Mouse (Mus musculus) inflammation-experienced regulatory T-cells, adult 6 months (primary cell): Measurements from ENCODE around the gene Gm20509. TPM values are rescaled to one million over a fixed set of nuclear protein-coding genes. Genes with fewer than 3 reads are reported as not detected.
"Not testable (repeated sequence)": the region's sequence is repeated elsewhere in the genome, so short reads cannot be mapped to it uniquely, and the experiment has no call there.

ENCODE experiments used
- ATAC-seq: one replicate; pipeline ENCODE4 v1.8.0; 2017
- polyA plus RNA-seq, 3 experiments: library from polyadenylated mRNA; unstranded; fragments of 100-300 nt; shearing (Covaris generic); gene quantifications; one replicate each; pipeline ENCODE4 v1.2.1; 2017

Gm20509 gene
- not detected for polyA plus RNA-seq

- ATAC-seq = no peak
These were observed at the start of gene Gm20509 for GRCm38 (mm10) chr9:73102181-73102580. TSS of gene Gm20509 (plus strand) at chr9:73102470.

GRCm38 (mm10) chr9:73055441-73055911 is 46.8 kb upstream of the Gm20509 start:
- ATAC-seq = peak; percentile 69

DNA sequence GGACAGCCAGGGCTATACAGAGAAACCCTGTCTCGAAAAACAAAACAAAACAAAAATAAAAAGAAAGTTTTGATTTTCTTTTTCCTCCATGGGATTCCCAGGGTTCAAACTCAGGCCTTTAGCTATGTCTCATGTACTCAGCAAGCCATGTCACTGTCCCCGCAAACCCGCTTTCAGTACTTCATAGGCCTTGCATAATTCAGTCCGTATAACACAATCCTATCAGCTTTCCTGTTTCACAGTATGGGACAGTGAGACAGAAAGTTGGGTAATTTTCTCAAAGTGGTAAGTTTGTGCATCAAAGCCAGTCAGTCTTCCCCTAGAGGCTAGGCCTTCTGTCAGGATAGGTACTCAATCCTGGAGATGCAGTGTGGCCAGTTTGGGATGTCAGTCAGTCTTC is 43.0 kb upstream of the Gm20509 start:
- ATAC-seq = no peak

DNA sequence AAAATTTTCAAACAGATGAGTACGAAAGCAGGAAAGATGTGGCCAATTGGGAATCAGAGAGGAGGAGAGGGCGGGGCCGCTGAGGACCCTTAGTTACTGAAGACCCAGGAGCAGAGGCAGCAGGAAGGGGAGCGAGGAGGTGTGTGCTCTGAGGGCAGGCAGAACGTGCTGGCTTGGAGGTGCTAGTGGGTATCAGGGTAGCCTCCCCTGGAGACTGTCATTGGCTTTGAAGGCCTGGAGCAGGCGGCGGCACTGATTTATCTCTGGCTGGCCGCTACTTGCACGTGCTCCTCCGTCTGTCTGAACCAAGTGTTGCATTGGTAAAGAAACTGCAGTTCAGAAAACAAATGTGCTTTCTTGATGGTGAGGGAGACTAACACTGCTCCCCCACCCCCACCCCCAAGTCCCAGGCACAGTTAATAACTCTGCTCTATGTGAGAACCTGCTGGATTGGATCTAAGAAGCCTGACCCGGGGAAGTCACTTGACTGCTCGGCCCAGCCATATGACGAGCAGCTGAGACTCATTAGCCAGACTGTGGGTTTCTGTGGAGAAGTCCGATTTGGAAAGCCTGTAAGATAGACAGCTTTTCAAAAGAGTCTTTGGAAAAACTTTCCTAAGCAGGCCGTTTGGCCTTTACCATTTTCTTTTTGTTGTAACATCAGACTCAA is 38.5 kb upstream of the Gm20509 start:
- no peak for ATAC-seq

DNA sequence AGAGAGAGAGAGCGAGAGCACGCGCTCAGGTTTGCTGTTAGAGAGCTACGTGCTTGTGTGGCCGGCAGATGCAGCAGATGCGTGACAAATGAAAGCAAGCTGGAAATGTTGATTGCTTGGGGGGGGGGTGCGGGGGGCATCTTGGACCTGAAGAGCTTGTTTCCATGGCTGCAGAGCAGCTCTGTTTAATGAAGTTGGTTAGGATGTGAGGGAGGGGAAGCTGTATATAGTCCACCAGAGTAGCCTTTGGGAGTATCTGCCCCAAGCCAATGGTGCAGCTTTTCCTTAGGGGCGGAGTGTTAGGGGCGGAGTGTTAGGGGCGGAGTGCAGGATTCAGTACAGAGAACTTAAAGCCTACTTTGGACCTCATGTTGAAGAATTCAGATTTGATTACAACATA is 35.2 kb upstream of the Gm20509 start:
- ATAC-seq = no peak

- no peak for ATAC-seq
These were observed 34.0 kb upstream of the Gm20509 start for GRCm38 (mm10) chr9:73068230-73068679.

DNA sequence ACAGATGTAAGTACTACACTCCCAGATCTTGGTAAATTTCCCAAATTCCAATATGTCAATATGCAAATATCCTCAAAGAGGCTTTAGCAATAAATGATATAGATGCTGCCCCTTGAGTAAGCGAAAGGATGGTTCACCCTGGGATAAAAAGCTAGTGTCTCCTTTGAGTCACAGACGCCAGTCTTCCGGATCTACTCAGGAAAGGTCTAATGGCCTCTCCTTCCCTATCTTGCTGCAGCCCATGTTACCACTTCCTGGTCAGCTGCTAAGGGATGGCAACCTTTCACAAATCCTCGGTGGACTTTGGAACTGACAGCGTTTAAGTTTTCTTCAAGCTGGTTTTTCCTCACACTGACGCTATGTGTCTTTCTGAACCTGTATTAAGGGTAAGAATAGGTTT is 33.6 kb upstream of the Gm20509 start:
- ATAC-seq = no peak

DNA sequence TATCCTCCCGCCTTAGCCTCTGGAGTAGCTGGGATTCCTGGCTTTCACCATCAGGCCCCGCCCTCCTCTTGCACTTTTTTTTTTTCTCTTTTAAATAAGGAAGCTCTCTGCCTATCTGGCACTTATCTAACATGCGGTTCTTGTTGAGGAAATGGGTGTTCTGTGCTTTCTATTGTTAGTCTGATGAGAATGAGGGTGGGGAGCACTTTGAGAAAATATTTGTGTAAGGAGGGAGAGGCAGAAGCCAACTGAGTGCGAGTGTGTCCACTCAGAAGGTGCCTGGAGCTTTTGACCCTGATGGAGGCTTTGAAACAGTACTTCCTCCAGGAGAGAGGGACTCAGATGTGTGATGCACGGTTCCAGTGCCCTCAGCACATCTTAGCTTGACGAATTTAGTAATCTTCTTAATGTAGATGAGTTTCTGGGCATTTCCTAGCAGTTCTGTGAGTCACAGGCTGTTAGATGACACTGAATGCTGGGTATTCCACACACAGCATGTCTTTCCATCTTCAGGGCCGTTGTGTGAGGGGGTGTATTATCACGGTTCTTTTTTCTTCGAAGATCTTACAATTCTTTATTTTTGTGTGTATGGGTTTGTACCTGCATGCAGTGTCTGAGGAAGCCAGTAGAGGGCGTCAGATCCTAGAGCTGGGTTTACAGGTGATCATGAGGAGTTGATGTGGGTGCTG is 31.2 kb upstream of the Gm20509 start:
- ATAC-seq = peak; percentile 42

DNA sequence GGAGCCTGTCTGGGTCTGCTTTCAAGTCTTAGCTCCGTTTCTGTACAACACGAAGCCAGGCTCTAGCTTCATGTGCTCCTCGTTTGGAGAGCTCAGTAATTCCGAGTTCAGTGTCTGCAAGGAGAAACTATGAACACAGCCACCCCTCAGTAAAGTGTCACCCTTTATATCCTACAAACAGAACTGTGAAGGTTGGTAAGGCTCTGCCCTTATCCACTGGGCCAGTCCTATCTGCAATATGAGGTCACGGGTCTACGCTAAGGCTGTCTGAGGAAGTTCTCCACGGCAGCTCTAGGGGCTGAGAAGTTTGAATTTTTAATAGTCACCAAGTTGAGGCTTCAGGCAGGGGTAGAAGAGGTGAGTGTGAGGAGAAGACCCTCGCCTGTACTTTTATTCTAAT is 29.8 kb upstream of the Gm20509 start:
- no peak for ATAC-seq

GRCm38 (mm10) chr9:73073169-73073568 is 29.1 kb upstream of the Gm20509 start:
- peak; percentile 78 for ATAC-seq

GRCm38 (mm10) chr9:73079349-73079748 is 22.9 kb upstream of the Gm20509 start:
- ATAC-seq = not testable (repeated sequence)

- ATAC-seq = no peak
These were observed 22.4 kb upstream of the Gm20509 start for GRCm38 (mm10) chr9:73079801-73080325.

- no peak for ATAC-seq
These were observed 19.8 kb upstream of the Gm20509 start for GRCm38 (mm10) chr9:73082291-73083000.

GRCm38 (mm10) chr9:73083956-73084355 is 18.3 kb upstream of the Gm20509 start:
- no peak for ATAC-seq

DNA sequence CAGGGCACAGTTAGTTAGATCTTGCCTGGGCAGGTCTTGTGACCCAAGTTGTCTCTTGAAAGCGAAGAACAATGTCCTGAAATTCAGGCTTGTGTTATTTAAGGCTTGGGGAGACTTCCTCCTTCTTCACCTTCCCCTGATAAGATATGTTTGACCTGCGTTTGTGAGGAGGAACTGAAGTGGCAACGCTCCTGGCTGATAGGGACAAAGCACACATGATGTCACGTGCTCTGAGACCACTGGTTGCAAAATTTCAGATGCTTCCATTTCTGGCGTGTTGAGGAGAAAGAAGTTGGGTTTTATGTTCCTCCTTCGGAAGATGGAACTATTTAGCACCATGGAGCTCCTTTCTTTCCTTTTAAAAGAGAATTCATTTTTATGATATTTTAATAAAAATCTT is 16.4 kb upstream of the Gm20509 start:
- ATAC-seq = no peak

DNA sequence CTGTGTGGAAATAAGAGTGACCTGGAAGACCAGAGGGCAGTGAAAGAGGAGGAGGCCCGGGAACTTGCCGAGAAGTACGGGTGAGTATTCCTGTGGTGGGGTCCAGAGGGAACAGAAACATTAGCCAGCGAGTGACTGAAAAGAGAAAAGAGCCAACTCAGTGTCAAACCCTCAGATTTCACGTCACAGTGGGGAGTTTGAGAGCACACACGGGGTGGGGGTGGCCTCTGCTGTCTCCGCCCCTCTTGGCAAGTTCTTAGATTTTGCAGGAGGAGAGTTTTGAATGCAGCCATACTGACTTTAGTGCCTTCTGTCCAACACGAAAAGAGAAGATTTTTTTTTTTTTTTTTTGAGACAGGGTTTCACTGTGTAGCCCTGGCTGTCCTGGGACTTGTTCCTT is 15.1 kb upstream of the Gm20509 start:
- no peak for ATAC-seq

DNA sequence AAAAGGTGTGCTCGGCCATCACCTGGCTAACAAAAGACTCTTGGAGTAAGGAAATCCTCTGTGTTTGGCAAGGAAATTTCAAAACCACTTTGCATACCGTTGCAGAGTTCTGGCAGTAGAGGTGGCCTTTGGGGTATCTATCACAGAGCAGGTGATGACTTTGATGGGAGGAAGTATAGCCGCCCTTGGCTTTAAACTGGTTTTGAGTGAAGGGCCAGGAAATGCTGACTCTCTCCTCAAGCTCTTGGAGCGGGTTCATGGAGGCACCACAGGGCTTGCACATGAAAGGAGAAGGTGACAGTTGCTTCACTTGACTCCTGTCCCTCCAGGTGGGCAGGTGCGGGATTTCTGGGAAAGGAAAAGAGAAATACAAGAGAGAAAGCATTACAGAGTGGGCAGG is 14.7 kb upstream of the Gm20509 start:
- no peak for ATAC-seq

DNA sequence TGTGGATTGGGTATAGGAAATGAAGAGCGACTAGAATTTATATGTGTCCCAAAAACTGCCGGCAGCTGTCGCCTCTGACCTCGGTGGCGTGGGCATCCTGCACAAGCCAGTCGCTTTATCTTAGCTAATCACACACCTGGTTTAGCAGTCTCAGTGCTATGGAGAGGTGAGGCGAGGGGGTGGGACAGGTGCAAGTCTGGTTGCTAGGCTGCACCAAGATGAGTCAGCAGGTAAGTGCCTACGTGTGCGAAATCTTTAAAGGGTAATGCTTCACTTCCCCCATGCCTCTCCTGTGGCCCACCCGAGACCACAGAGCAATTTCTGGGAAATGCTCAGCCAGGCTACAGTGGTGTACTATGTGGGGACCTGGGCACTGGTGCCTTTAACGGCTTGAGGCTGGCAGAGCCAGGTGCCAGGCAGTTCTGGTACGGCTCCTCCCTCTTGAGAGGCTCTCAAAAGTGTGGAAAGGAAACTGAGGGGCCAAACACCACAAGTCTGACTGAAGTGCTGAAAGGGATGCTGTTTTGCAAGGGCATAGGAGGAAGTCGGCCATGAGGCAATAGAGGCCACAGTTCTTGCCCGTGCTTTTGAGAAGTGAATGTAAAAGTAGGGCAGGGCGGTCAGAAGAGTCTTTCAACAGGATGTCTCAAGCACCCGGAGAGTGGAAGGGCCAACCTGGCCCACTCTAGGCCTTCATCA is 12.9 kb upstream of the Gm20509 start:
- ATAC-seq = peak; percentile 66

- ATAC-seq = no peak
These were observed 12.1 kb upstream of the Gm20509 start for GRCm38 (mm10) chr9:73090121-73090520.

- ATAC-seq = peak; percentile 46
These were observed 10.5 kb upstream of the Gm20509 start for GRCm38 (mm10) chr9:73091747-73092146.

GRCm38 (mm10) chr9:73094580-73094979 is 7.7 kb upstream of the Gm20509 start:
- no peak for ATAC-seq

GRCm38 (mm10) chr9:73097898-73098297 is 4.4 kb upstream of the Gm20509 start:
- ATAC-seq = no peak

DNA sequence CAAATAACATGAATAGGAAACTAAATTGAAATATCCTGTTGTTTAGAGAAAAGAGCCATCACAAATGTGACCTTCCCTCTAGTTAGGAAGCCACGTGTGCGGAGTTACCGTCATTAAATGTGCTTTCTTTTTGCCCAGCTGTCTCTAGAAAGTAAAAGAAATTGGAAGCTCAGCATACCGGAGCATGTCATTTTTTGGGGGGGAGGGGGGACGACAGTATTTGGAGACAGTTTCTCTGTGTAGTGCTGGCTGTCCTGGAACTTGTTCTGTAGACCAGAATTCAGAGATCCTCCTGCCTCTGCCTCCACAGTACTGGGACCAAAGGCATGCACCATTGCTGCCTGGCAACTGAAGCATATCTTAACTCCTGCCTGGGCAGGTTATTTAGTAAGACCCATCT is 734 bp upstream of the Gm20509 start, which contains the start of gene Khdc3:
TSS of gene Khdc3 (plus strand) at position 301 of the 400 bp plus-strand sequence.
- ATAC-seq = no peak
